In the genomic region with DNA sequence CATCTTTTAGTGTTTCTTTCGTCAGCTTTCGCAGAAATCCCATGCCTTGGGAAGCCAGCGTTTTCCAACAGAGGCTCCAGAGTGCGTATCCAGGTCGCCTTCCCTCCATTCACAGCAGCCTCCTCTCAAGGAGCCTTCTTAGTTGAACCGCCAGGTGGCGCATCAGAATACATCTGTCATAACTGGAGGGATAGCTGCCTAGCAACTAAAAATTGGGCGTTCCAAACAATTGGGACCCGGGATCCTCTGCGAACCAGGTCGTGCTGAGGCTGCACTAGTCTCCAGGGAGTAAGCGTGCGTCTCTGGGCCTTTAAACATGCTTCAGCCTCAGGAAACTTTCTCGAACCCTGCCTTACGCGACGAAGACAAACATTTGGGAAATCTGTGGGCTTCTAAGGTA, we compare ENCODE assay signal across 8 mouse cellular contexts. TPM values are rescaled to one million over a fixed set of nuclear protein-coding genes. Genes with fewer than 3 reads are reported as not detected.
DNase-seq lines count a peak whose midpoint lies in the region; ATAC-seq and TF ChIP-seq lines count a peak whose summit lies in the region.

No protein-coding gene starts in this region.

- H3K4me1 ChIP-seq in G1E (ENCODE audit: insufficient read depth, low read depth, low read length), result peaks cover 10% of the 10 kb centered on the region
- H3K4me1 ChIP-seq in forebrain, postnatal 0 days (ENCODE audit: insufficient read depth), result no peaks in the 10 kb centered on the region; the same call in 1 of the 2 replicates
- H3K4me1 ChIP-seq in lung, embryonic 14.5 days (ENCODE audit: insufficient read depth), result 0 out of 2 replicates have a peak, but pooled peaks cover 6% of the 10 kb centered on the region
- peaks cover 4% of the 10 kb centered on the region; the same call in 1 of the 2 replicates for H3K4me1 ChIP-seq in olfactory bulb, adult 2 months (ENCODE audit: control insufficient read depth, insufficient read depth, low read length)

- peak; percentile 55 for TF ChIP-seq CTCF in G1E (IDR thresholded peaks at IDR 0.05; ENCODE audit: low read depth, low read length)
- TF ChIP-seq CTCF in forebrain, postnatal 0 days (IDR thresholded peaks at IDR 0.05; ENCODE audit: low read depth), result peak; percentile 90
- TF ChIP-seq CTCF in lung, embryonic 14.5 days (IDR thresholded peaks at IDR 0.05; ENCODE audit: low read depth), result peak; percentile 89
- peak; percentile 84 for TF ChIP-seq CTCF in olfactory bulb, adult 2 months (IDR thresholded peaks at IDR 0.05; ENCODE audit: insufficient read depth, low read depth, low read length)

- 3% methylated on average over 17 of the region's 17 CpGs for WGBS in forebrain, postnatal 0 days
- 5% methylated on average over 17 of the region's 17 CpGs for WGBS in lung, embryonic 14.5 days
- 5% methylated on average over 17 of the region's 17 CpGs for WGBS in olfactory bulb, adult 2 months

- peaks cover 32% of the 10 kb centered on the region for H3K27me3 ChIP-seq in G1E (ENCODE audit: insufficient read depth, low read length)
- no peaks in the 10 kb centered on the region for H3K27me3 ChIP-seq in forebrain, postnatal 0 days (ENCODE audit: insufficient read depth, low read length)
- peaks cover 6% of the 10 kb centered on the region for H3K27me3 ChIP-seq in lung, embryonic 14.5 days (ENCODE audit: insufficient read depth, low read length)

- no peak overlapping the region for H3K4me3 ChIP-seq in G1E (ENCODE audit: low read depth, low read length)
- H3K4me3 ChIP-seq in forebrain, postnatal 0 days (ENCODE audit: low read depth, low read length), result peak overlapping the region; percentile 31
- peak overlapping the region; percentile 6 for H3K4me3 ChIP-seq in lung, embryonic 14.5 days (ENCODE audit: low read depth, low read length)
- H3K4me3 ChIP-seq in olfactory bulb, adult 2 months (ENCODE audit: insufficient read depth, low read depth, low read length), result peak overlapping the region; percentile 41

- DNase-seq in G1E (ENCODE audit: low spot score), result peak; percentile 53
- DNase-seq in cerebellum, adult 18-20 months, result peak; percentile 85 to 88
- DNase-seq in forebrain, postnatal 0 days, result peak; percentile 94
- peak; percentile 90 for DNase-seq in heart, postnatal 4 days
- peak; percentile 90 to 91 for DNase-seq in layer of hippocampus, adult 8-10 months (ENCODE audit: low spot score in 2 of 2)
- peak; percentile 97 for DNase-seq in lung, embryonic 14.5 days
- peak; percentile 37 to 52 for DNase-seq in thymus, adult 18-20 months

- H3K27ac ChIP-seq in forebrain, postnatal 0 days (ENCODE audit: low read depth, low read length), result peak overlapping the region; percentile 70
- H3K27ac ChIP-seq in lung, embryonic 14.5 days (ENCODE audit: low read depth), result no peak overlapping the region
- no peak overlapping the region for H3K27ac ChIP-seq in olfactory bulb, adult 2 months (ENCODE audit: insufficient read depth, low read depth, low read length)

- peak overlapping the region; percentile 57 for H3K4me2 ChIP-seq in forebrain, postnatal 0 days (ENCODE audit: low read depth)
- H3K4me2 ChIP-seq in lung, embryonic 14.5 days, result peak overlapping the region; percentile 59

- no peaks in the 10 kb centered on the region for H3K36me3 ChIP-seq in G1E (replicated peaks)
- H3K36me3 ChIP-seq in forebrain, postnatal 0 days (ENCODE audit: insufficient read depth), result no peaks in the 10 kb centered on the region
- no peaks in the 10 kb centered on the region for H3K36me3 ChIP-seq in lung, embryonic 14.5 days (ENCODE audit: insufficient read depth)

- TF ChIP-seq POLR2A in olfactory bulb, adult 2 months (IDR thresholded peaks at IDR 0.05; ENCODE audit: insufficient read depth, low read depth, low read length), result no peak

- peak; percentile 82 for ATAC-seq in G1E (ENCODE audit: extremely low read depth, insufficient number of reproducible peaks, low FRiP score, poor library complexity, severe bottlenecking)
- ATAC-seq in forebrain, postnatal 0 days, result peak; percentile 69
- ATAC-seq in lung, embryonic 14.5 days (ENCODE audit: insufficient read depth), result peak; percentile 78

- H3K9me3 ChIP-seq in G1E (replicated peaks), result no peaks in the 10 kb centered on the region
- no peaks in the 10 kb centered on the region for H3K9me3 ChIP-seq in forebrain, postnatal 0 days (ENCODE audit: low read length)
- H3K9me3 ChIP-seq in lung, embryonic 14.5 days (ENCODE audit: low read depth, low read length), result no peaks in the 10 kb centered on the region

- H3K9ac ChIP-seq in forebrain, postnatal 0 days, result peak overlapping the region; percentile 44
- no peak overlapping the region; the same call in 1 of the 2 replicates for H3K9ac ChIP-seq in lung, embryonic 14.5 days

RNA-seq across cellular contexts. Expression of gene 5330417C22Rik, which starts 1.0 kb away (rescaled TPM):
- total RNA-seq in G1E (2014; fragmentation: Nextera tagmentation) (not detected in 2 replicates), G1E (2017) (under 0.01 and 0.06 TPM in 2 replicates)
- not detected in 2 replicates for polyA plus RNA-seq in G1E (2012)
- 9.2 and 11.5 TPM in 2 replicates for total RNA-seq in forebrain, postnatal 0 days (2014; rRNA removed)
- 16.6 and 17.5 TPM in 2 replicates for polyA plus RNA-seq in forebrain, postnatal 0 days (2015; fragmentation: Nextera tagmentation; extraction: Ambion mirVana)
- total RNA-seq in heart, postnatal 4 days (2021), result under 1 TPM; 0.21 to 0.29 TPM
- 10 to 100 TPM; 22.1 to 33.4 (median 25.9) TPM for total RNA-seq in layer of hippocampus, adult 8-10 months (2022)
- polyA plus RNA-seq in lung, embryonic 14.5 days (2014; fragmentation: Nextera tagmentation; extraction: Ambion mirVana), result 9.0 and 13.3 TPM in 2 replicates
- not detected in 2 replicates for polyA plus RNA-seq in olfactory bulb, adult 2 months (2012; ENCODE audit: insufficient read depth, insufficient read length, low replicate concordance, missing spikeins)

RNA-seq across cellular contexts. Expression of gene 1700013F07Rik, which starts 3.4 kb away (rescaled TPM):
- total RNA-seq in G1E (2014; fragmentation: Nextera tagmentation) (not detected in 2 replicates), G1E (2017) (not detected in 2 replicates)
- not detected in 2 replicates for polyA plus RNA-seq in G1E (2012)
- total RNA-seq in forebrain, postnatal 0 days (2014; rRNA removed), result 0.85 and 1.8 TPM in 2 replicates
- 3.0 and 4.5 TPM in 2 replicates for polyA plus RNA-seq in forebrain, postnatal 0 days (2015; fragmentation: Nextera tagmentation; extraction: Ambion mirVana)
- total RNA-seq in heart, postnatal 4 days (2021), result not detected
- 1 to 10 TPM; 1.4 to 3.5 (median 2.3) TPM for total RNA-seq in layer of hippocampus, adult 8-10 months (2022)
- polyA plus RNA-seq in lung, embryonic 14.5 days (2014; fragmentation: Nextera tagmentation; extraction: Ambion mirVana), result 0.28 and 0.68 TPM in 2 replicates
- polyA plus RNA-seq in olfactory bulb, adult 2 months (2012; ENCODE audit: insufficient read depth, insufficient read length, low replicate concordance, missing spikeins), result not detected in 2 replicates

RNA-seq across cellular contexts. Expression of gene Tmem167b, which starts 25.0 kb away (rescaled TPM):
- total RNA-seq in G1E (2014; fragmentation: Nextera tagmentation) (17.8 and 19.9 TPM in 2 replicates), G1E (2017) (42.3 and 46.8 TPM in 2 replicates)
- polyA plus RNA-seq in G1E (2012), result 2.2 and 2.5 TPM in 2 replicates
- 59.6 and 70.2 TPM in 2 replicates for total RNA-seq in forebrain, postnatal 0 days (2014; rRNA removed)
- polyA plus RNA-seq in forebrain, postnatal 0 days (2015; fragmentation: Nextera tagmentation; extraction: Ambion mirVana), result 42.5 and 50.0 TPM in 2 replicates
- 10 to 100 TPM; 32.4 to 34.7 TPM for total RNA-seq in heart, postnatal 4 days (2021)
- 10 to 100 TPM; 48.9 to 63.5 (median 54.0) TPM for total RNA-seq in layer of hippocampus, adult 8-10 months (2022)
- polyA plus RNA-seq in lung, embryonic 14.5 days (2014; fragmentation: Nextera tagmentation; extraction: Ambion mirVana), result 41.6 and 43.6 TPM in 2 replicates
- not detected in 2 replicates for polyA plus RNA-seq in olfactory bulb, adult 2 months (2012; ENCODE audit: insufficient read depth, insufficient read length, low replicate concordance, missing spikeins)

RNA-seq across cellular contexts. Expression of gene Taf13, which starts 34.2 kb away (rescaled TPM):
- total RNA-seq in G1E (2014; fragmentation: Nextera tagmentation) (14.3 and 14.4 TPM in 2 replicates), G1E (2017) (21.6 and 22.2 TPM in 2 replicates)
- polyA plus RNA-seq in G1E (2012), result 0.39 and 1.1 TPM in 2 replicates
- 10.8 and 13.8 TPM in 2 replicates for total RNA-seq in forebrain, postnatal 0 days (2014; rRNA removed)
- polyA plus RNA-seq in forebrain, postnatal 0 days (2015; fragmentation: Nextera tagmentation; extraction: Ambion mirVana), result 41.0 and 46.4 TPM in 2 replicates
- 10 to 100 TPM; 15.1 to 17.0 TPM for total RNA-seq in heart, postnatal 4 days (2021)
- total RNA-seq in layer of hippocampus, adult 8-10 months (2022), result 10 to 100 TPM; 22.1 to 28.2 (median 27.0) TPM
- polyA plus RNA-seq in lung, embryonic 14.5 days (2014; fragmentation: Nextera tagmentation; extraction: Ambion mirVana), result 38.5 and 38.9 TPM in 2 replicates
- not detected in 2 replicates for polyA plus RNA-seq in olfactory bulb, adult 2 months (2012; ENCODE audit: insufficient read depth, insufficient read length, low replicate concordance, missing spikeins)

RNA-seq across cellular contexts. Expression of gene Wdr47, which starts 53.8 kb away (rescaled TPM):
- total RNA-seq in G1E (2014; fragmentation: Nextera tagmentation) (4.4 and 7.6 TPM in 2 replicates), G1E (2017) (10.3 and 11.2 TPM in 2 replicates)
- 1.2 and 1.6 TPM in 2 replicates for polyA plus RNA-seq in G1E (2012)
- total RNA-seq in forebrain, postnatal 0 days (2014; rRNA removed), result 107 and 110 TPM in 2 replicates
- polyA plus RNA-seq in forebrain, postnatal 0 days (2015; fragmentation: Nextera tagmentation; extraction: Ambion mirVana), result 72.4 and 90.1 TPM in 2 replicates
- 1 to 10 TPM; 9.1 to 9.2 TPM for total RNA-seq in heart, postnatal 4 days (2021)
- 100 to 1,000 TPM; 113 to 153 (median 135) TPM for total RNA-seq in layer of hippocampus, adult 8-10 months (2022)
- 9.2 and 10.7 TPM in 2 replicates for polyA plus RNA-seq in lung, embryonic 14.5 days (2014; fragmentation: Nextera tagmentation; extraction: Ambion mirVana)
- 109 TPM in 1 of 2 replicates, not detected in the other for polyA plus RNA-seq in olfactory bulb, adult 2 months (2012; ENCODE audit: insufficient read depth, insufficient read length, low replicate concordance, missing spikeins)

Comparison
In these comparisons a context has a peak if more than half of its experiments do, and no peak if none do; other contexts are left out.
1. DNase-seq: peak in every context shown above with its lines; median percentile 97 in lung, embryonic 14.5 days; 94 in forebrain, postnatal 0 days; 90 in layer of hippocampus, adult 8-10 months; 90 in heart, postnatal 4 days; 86 in cerebellum, adult 18-20 months; 53 in G1E; 44 in thymus, adult 18-20 months.